Mouse (Mus musculus) heart, postnatal 0 days (tissue): ENCODE results near the gene Zscan21.

Source experiments
- CTCF ChIP-seq: IDR thresholded peaks from 2 replicates; pipeline ENCODE4 v1.5.1; 2016; ENCODE audit warnings: antibody characterized with exemption, control low read depth, low read depth
- EP300 ChIP-seq: IDR thresholded peaks from 2 replicates; pipeline ENCODE4 v1.6.1; 2016; ENCODE audit warnings: antibody characterized with exemption, low read depth

GRCm38 (mm10) chr5:138086842-138087241 is 29.9 kb upstream of the Zscan21 start:
- TF ChIP-seq CTCF (no peak), EP300 (no peak)
